Mouse (Mus musculus) bone marrow macrophage, adult 2 months (primary cell): ENCODE measurements around the gene Gnb1.

ENCODE experiments used
- CTCF ChIP-seq: IDR thresholded peaks from 2 replicates; pipeline ENCODE4 v1.5.1; 2012; ENCODE audit warnings: low read depth, mild to moderate bottlenecking, low read length, moderate library complexity
- POLR2A ChIP-seq: IDR thresholded peaks from 2 replicates; pipeline ENCODE4 v1.6.1; 2012; ENCODE audit warnings: mild to moderate bottlenecking, low read depth, low read length, borderline replicate concordance

DNA sequence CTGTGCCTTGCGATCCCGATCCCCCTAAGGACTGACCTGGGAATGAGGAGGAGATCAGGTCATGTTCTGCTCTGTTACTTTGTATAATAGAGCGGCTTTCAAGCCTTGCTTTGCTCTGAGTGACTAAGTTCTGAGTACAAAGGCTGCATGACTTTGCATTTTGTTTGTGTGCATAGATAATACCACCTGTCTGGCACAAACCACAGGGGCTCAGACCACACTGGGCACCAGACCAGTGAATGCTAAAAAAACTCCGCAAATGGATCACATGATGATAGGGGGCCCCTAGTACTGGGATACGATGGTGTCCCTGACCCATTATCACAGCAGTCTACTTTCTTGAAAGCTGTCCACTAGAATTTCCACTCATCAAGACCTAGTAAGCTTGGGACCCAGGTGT, 105.4 kb downstream of the Gnb1 start:
- TF ChIP-seq POLR2A (no peak), CTCF (no peak)
